Mouse (Mus musculus) C2C12 (cell line): ENCODE results near the gene Kdm4b. TPM values are rescaled to one million over a fixed set of nuclear protein-coding genes. Genes with fewer than 3 reads are reported as not detected.

Experiments
- H3K27me3 ChIP-seq: one replicate; pipeline ENCODE4 v1.6.1; 2011; ENCODE audit not compliant: control insufficient read depth, insufficient read depth, insufficient read length
- H3K36me3 ChIP-seq: one replicate; pipeline ENCODE4 v1.6.1; 2011; ENCODE audit not compliant: control insufficient read depth, insufficient read depth
- H3K4me3 ChIP-seq: one replicate; pipeline ENCODE4 v1.5.1; 2011; ENCODE audit warnings: mild to moderate bottlenecking, control low read depth; ENCODE audit not compliant: poor library complexity, insufficient read depth, severe bottlenecking
- H3K79me2 ChIP-seq: one replicate; pipeline ENCODE4 v1.6.1; 2011; ENCODE audit not compliant: control insufficient read depth, insufficient read depth
- H3K79me3 ChIP-seq: one replicate; pipeline ENCODE4 v1.6.1; 2011; ENCODE audit warnings: low read depth, control low read depth
- H3ac ChIP-seq: one replicate; pipeline ENCODE3; 2011; ENCODE audit warnings: low read depth; ENCODE audit not compliant: control insufficient read depth, insufficient read length
- CEBPB ChIP-seq: IDR thresholded peaks from one replicate; pipeline ENCODE4 v1.6.1; 2011; ENCODE audit warnings: low read depth, mild to moderate bottlenecking, control low read depth, moderate library complexity
- CTCF ChIP-seq: IDR thresholded peaks from one replicate; pipeline ENCODE4 v1.5.1; 2011; ENCODE audit not compliant: control insufficient read depth, insufficient read depth, insufficient read length
- FOSL1 ChIP-seq: IDR thresholded peaks from one replicate; pipeline ENCODE4 v1.8.0; 2011; ENCODE audit warnings: mild to moderate bottlenecking, low read length; ENCODE audit not compliant: poor library complexity, insufficient read depth, severe bottlenecking
- MAX ChIP-seq: IDR thresholded peaks from one replicate; pipeline ENCODE4 v1.6.1; 2011; ENCODE audit warnings: mild to moderate bottlenecking, control low read depth
- MYOD1 ChIP-seq: IDR thresholded peaks from one replicate; pipeline ENCODE4 v1.6.1; 2011; ENCODE audit warnings: low read depth; ENCODE audit not compliant: control insufficient read depth, insufficient read length
- MYOG ChIP-seq: IDR thresholded peaks from one replicate; pipeline ENCODE4 v1.6.1; 2011; ENCODE audit not compliant: control insufficient read depth, insufficient read length; ENCODE audit errors: extremely low read depth
- USF1 ChIP-seq: IDR thresholded peaks from one replicate; pipeline ENCODE4 v1.6.1; 2011; ENCODE audit warnings: low read depth, mild to moderate bottlenecking, control low read depth, moderate library complexity
- polyA plus RNA-seq: library from polyadenylated mRNA; unstranded; fragments of >200 nt; fragmentation: generic; extraction: Trizol; gene quantifications from one replicate; pipeline ENCODE4 v1.2.1, GENCODE M21; 2012; ENCODE audit warnings: missing spikeins

Gene Kdm4b
- polyA plus RNA-seq, 1 experiment = 10.1 TPM

GRCm38 (mm10) chr17:56348128-56348527, 22.3 kb downstream of the Kdm4b start:
- H3K79me3 ChIP-seq = no peaks in the 10 kb centered on the region
- H3K27me3 ChIP-seq = no peaks in the 10 kb centered on the region
- no peak overlapping the region for H3K4me3 ChIP-seq
- no peaks in the 10 kb centered on the region for H3K36me3 ChIP-seq
- TF ChIP-seq CTCF (no peak), MAX (no peak), USF1 (no peak), CEBPB (no peak), MYOG (no peak), FOSL1 (no peak), MYOD1 (no peak)
- H3ac ChIP-seq = no peak overlapping the region
- H3K79me2 ChIP-seq = no peaks in the 10 kb centered on the region

- Histone ChIP-seq H3ac (no peak overlapping the region), H3K36me3 (no peaks in the 10 kb centered on the region), H3K79me3 (no peaks in the 10 kb centered on the region), H3K79me2 (no peaks in the 10 kb centered on the region), H3K4me3 (no peak overlapping the region), H3K27me3 (no peaks in the 10 kb centered on the region)
- no peak for TF ChIP-seq FOSL1
- TF ChIP-seq MYOG = no peak
- no peak for TF ChIP-seq MYOD1
- no peak for TF ChIP-seq CTCF
- no peak for TF ChIP-seq CEBPB
- TF ChIP-seq USF1 = no peak
- no peak for TF ChIP-seq MAX
Observed at GRCm38 (mm10) chr17:56348586-56348985, 22.7 kb downstream of the Kdm4b start.

- TF ChIP-seq CTCF (peak; percentile 64), USF1 (no peak), MYOG (no peak), FOSL1 (no peak)
- Histone ChIP-seq H3K79me3 (no peaks in the 10 kb centered on the region), H3K27me3 (no peaks in the 10 kb centered on the region), H3ac (no peak overlapping the region), H3K79me2 (no peaks in the 10 kb centered on the region), H3K4me3 (no peak overlapping the region), H3K36me3 (no peaks in the 10 kb centered on the region)
Observed at GRCm38 (mm10) chr17:56350694-56351093, 24.8 kb downstream of the Kdm4b start.

- TF ChIP-seq CTCF = peak; percentile 75
- no peak for TF ChIP-seq CEBPB
- TF ChIP-seq MYOD1 = peak; percentile 81
- peak; percentile 77 for TF ChIP-seq USF1
- TF ChIP-seq FOSL1 = no peak
- no peak for TF ChIP-seq MYOG
- H3K4me3 ChIP-seq = no peak overlapping the region
- H3K36me3 ChIP-seq = no peaks in the 10 kb centered on the region
- no peaks in the 10 kb centered on the region for H3K79me2 ChIP-seq
- no peaks in the 10 kb centered on the region for H3K79me3 ChIP-seq
- H3K27me3 ChIP-seq = no peaks in the 10 kb centered on the region
- no peak overlapping the region for H3ac ChIP-seq
Observed at GRCm38 (mm10) chr17:56356921-56357885, 31.3 kb downstream of the Kdm4b start.

- no peaks in the 10 kb centered on the region for H3K36me3 ChIP-seq
- no peak overlapping the region for H3K4me3 ChIP-seq
- H3K27me3 ChIP-seq = no peaks in the 10 kb centered on the region
- H3K79me3 ChIP-seq = no peaks in the 10 kb centered on the region
- TF ChIP-seq MYOG = no peak
- no peaks in the 10 kb centered on the region for H3K79me2 ChIP-seq
- H3ac ChIP-seq = no peak overlapping the region
Observed at GRCm38 (mm10) chr17:56359183-56359725, 33.4 kb downstream of the Kdm4b start.
